Mouse (Mus musculus) gastrocnemius, adult 18-20 months (tissue): ENCODE results near the gene Pja2. TPM values are rescaled to one million over a fixed set of nuclear protein-coding genes. Genes with fewer than 3 reads are reported as not detected.
"Not testable (repeated sequence)": the region's sequence is repeated elsewhere in the genome, so short reads cannot be mapped to it uniquely, and the experiment has no call there.

Experiments
- DNase-seq: peaks from one replicate; pipeline ENCODE4 v3.0.0; 2021; ENCODE audit warnings: low spot score
- microRNA-seq: library from miRNA; unstranded; fragments of <30 nt; microRNA quantifications from one replicate; pipeline ENCODE4 v1.2.0, GENCODE M21; 2021
- total RNA-seq, 2 experiments: library from RNA; stranded (reverse); gene quantifications; 2 replicates each; pipeline ENCODE4 v1.2.3; 2021

Gene Pja2
- total RNA-seq, 2 experiments from 2014 or later, result 102 to 118 TPM

GRCm38 (mm10) chr17:64286836-64287235, 44.9 kb downstream of the Pja2 start:
- DNase-seq, result no peak

DNA sequence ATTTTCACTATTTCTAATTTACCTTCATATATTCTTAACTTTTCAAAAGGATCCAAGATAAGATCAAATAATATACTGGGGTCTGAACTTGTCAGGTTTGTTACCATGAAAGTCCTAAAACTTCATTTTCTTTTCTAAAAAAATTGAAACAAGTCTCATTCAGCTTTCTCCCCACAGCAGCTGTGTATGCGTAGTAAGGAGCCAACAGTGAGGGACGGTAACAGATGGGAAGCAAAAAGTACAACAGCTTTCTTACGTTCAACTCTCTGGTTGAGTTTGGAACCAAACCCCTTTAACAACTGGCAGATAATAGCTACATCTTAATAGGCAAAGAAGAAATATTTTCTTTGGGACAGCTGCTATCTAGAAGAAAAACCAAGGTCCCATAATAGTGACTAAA, 50.3 kb downstream of the Pja2 start:
- DNase-seq, result not testable (repeated sequence)

- DNase-seq, result no peak
These were observed 54.0 kb downstream of the Pja2 start for GRCm38 (mm10) chr17:64277649-64278212.

DNA sequence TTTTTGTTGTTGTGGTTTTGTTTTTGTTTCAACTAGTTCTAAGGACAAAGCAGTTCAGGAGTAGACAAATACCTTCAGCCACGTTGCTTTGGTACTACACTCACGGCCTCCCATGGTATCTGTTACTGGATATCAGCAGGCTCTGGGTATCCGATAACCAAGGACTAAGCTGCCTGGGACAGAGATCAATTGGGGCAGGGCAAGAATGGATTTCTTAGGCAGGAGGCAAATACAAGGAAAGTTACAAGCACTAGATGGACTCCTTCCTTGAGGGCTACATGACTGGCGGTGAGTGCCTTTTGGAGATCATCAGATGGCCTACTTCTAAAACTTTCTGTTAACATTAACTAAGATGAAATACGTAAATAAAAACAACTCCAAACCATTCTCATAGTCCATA, 55.0 kb downstream of the Pja2 start:
- DNase-seq, result peak; percentile 44

GRCm38 (mm10) chr17:64275188-64275587, 56.5 kb downstream of the Pja2 start:
- DNase-seq, result no peak

DNA sequence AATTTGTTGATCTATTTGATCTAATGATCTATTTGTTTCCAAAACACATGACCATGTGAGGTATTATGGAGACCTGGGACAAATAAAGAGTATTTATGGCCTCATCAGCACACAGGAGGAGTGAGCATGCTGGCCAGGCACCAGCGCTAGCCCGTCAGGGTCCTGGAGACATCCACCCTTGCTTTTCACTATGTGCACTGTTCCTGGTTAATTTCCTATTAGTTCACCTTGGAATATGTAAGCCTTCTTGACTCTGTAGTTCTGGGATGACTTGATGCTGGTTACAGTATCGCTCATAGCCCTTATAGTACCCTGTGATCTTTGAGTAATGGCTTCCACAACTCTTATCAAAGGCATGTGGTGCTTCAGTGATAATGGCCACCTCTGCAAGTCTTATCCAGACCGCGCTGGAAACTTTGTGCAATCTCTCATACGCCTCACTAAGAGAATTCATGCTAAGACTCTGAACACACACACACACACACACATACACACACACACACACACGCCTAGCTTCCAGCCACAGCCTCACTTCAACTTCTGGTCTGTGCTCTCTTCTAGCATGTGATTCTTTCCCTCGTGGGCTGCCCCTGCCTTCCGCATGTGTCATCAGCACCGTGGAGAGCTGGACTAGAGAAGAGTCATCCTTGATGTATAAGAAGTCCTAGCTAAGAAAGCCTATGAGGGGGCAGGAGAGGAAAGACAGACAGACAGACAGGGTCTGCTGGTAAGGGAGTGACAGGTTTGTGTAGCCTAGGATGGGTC, 57.2 kb downstream of the Pja2 start:
- DNase-seq, result no peak

- DNase-seq, result no peak
These were observed 71.1 kb downstream of the Pja2 start for GRCm38 (mm10) chr17:64260571-64260970.

GRCm38 (mm10) chr17:64248246-64248645, 83.5 kb downstream of the Pja2 start:
- no peak for DNase-seq

DNA sequence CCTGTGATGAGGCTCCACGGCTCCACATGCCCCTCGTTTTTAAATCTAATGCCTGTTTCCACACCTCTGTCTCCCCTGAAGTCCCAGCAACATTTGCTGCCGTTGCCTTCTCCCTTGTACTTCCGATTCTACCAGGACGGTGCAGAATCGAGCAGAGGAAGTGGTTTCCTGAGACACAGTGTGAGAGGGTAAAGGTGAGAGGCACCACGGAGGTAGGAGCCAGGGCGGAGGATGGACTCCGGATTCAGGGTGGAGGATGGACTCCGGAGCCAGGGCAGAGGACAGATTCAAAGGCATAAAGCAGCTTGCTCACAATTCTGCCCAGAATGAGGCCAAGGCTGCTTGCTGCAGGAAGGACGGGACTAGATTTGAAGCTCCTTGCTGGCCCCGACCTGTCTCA, 88.8 kb downstream of the Pja2 start:
- DNase-seq, result no peak

DNA sequence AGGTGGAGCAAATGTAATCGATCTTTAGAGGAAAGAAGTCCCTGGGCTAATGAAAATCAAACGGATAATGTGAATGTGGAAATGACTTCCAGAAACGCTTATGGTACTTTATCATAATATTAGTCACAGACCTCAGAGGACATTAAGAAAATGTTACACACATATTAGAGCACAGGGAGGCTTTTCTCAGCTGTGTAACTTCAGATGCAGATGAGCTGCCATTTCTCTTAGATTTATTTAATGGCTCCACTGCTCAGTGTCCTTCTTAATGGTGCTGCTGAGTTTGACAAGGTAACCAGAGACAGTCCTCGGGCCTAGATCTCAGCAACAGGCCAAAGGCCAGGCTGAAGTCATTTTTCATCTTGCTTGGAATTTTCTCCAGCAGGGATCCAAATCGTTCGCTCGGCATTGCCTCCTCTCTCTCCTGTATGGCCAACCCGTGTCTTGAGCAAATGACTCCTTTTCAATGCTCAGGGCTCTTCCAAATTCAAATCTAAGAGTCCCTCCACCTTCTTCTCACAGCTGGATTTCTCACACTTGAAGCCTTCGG, 89.3 kb downstream of the Pja2 start:
- no peak for DNase-seq

DNA sequence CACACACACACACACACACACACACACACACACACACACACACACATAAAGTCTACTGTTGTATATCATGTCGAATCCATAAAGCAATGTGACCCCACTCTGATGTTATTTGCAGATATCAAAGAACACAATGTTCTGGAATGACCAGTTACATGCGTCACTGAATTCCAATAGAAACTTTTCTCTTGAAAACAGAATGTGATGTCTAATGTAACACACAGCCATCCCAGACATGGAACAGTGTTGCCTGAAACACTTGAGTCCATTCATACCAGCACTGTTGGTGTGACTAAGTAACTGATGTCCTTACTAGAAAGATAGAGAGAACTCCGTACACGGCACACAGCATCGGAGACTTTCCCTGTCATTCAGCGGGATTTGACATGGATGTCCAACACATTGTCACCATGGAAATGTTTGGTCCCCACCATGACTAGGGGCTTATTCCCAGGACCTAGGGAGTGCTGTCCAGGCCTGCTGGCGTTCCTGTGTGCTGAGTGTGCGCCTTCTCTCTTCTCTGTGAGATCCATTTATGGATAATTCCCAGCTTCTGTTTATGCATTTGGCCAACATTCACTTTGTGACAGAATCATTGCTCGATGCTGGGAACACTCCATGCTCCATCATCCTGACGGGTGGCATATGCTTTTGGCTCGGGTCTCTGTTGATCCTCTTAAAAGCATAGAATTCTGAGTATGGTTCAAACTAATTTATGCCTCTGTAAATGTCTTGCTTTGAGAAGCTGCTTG, 90.0 kb downstream of the Pja2 start:
- DNase-seq, result no peak

GRCm38 (mm10) chr17:64232134-64232533, 99.6 kb downstream of the Pja2 start:
- DNase-seq, result no peak

- DNase-seq, result not testable (repeated sequence)
These were observed 100.1 kb downstream of the Pja2 start for GRCm38 (mm10) chr17:64231637-64232036.

- no peak for DNase-seq
These were observed 100.5 kb downstream of the Pja2 start for GRCm38 (mm10) chr17:64231172-64231571.

Small RNA genes within 50 kb of the gene (microRNA-seq; reads per million reads assigned to microRNA genes)
- not detected for gene Gm24194
